Mouse (Mus musculus) megakaryocyte-erythroid progenitor cell, adult 5-6 weeks (primary cell): ENCODE results near the gene Rbak. TPM values are rescaled to one million over a fixed set of nuclear protein-coding genes. Genes with fewer than 3 reads are reported as not detected.
"Not testable (repeated sequence)": the region's sequence is repeated elsewhere in the genome, so short reads cannot be mapped to it uniquely, and the experiment has no call there.

Experiments
- ATAC-seq: replicated peaks from 2 replicates; pipeline ENCODE4 v1.8.0; 2016; ENCODE audit warnings: mild to moderate bottlenecking, inconsistent platforms; ENCODE audit not compliant: severe bottlenecking, poor library complexity, low FRiP score, low TSS enrichment
- total RNA-seq, 2 experiments: library from RNA; stranded (forward) in 1 of 2; stranded (reverse) in 1 of 2; fragments of 200-1000, 215-1000 nt in 1 of 2; fragments of >200 nt in 1 of 2; fragmentation: Nextera tagmentation in 1 of 2; gene quantifications; 2 replicates each; pipeline ENCODE4 v1.2.3; 2014 to 2017

Gene Rbak
- total RNA-seq (2014; fragmentation: Nextera tagmentation) (8.4 and 12.6 TPM in 2 replicates), total RNA-seq (2017) (5.6 and 8.5 TPM in 2 replicates)

DNA sequence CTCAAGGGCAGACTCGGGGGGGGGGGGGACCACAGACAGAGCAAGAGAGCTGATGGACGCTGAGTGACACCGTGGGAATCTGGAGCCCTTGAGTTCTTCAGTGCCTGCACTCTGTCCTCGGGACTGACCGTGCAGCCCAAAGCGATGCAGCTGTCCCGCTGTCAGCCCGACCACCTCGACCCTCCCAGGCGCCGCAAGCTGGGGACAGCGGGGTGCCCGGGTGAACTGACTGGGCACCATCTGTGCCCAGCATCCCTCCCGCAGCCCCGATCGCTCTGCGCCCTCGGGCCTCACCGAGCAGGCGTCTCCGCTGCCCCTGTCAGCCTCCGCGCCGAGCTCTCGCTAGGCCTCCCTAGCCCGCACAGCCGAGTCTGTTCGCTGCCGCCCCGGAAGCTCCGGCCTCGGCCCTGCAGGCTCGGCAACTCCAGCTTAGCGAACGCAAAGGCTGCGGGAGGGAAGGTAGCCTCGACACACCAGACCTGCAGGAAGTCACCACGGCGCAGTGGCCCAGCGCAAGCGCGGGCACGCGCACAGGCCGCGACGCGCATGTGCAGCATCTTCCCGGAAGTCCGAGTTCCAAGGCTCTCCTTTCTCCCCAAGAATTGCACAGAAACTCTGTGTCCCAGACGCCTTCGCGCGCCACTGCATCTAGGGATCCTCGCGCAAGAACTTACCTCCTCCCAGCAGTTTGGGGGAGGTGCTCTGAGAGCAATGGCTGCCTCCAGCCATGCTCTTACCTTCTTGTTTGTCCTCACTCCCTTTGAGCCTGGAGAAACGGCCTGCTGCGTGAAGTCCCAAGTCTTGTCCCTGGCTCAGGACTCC is at the start of gene Rbak, which contains the start of gene Spdye4b:
Gene Rbak, minus strand, starts transcription at position 521 of the 822 bp plus-strand sequence.
Gene Spdye4b, plus strand, starts transcription at position 763 of the 822 bp plus-strand sequence.
- peak; percentile 94 for ATAC-seq

DNA sequence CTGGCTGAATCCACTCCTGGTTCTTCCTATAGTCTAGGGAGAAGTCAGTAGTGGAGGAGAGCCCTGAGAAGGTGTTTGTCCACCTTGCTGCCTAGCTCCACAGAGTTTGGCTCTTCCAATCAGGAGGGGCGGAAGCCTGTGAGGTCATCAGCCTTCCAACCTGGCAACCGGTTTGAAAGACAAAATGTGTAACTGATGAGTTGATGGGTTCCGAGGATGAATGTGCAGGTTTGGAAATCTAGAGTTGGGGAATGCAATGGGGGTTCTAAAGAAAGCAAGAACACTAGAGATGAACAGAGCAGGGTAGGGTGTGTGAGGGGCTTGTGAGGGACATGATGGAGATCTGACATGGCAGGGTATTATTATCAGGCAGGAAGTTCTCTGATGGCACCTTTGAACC is 46.2 kb upstream of the Rbak start, which contains the start of gene Spdye4a:
Gene Spdye4a, minus strand, starts transcription at position 101 of the 400 bp plus-strand sequence.
- ATAC-seq = no peak

DNA sequence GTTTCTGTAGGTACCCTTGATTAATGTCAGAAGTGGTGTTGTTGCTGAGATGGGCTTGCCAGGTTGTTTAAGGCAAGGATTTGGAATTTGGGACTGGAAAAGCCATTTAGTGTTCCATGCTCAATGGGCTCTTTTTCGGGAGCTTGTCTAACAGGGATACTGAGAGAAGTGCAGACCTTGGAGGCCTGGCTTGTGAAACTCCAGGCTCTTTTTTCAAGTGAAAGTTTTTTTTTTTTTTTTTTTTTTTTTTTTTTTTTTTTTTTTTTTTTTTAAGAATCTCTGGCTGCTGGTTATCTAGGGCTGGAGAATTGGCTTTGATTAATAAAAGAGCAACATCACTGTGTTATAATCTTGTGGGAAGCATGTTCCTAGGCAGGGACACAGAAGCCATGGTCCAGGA is 41.7 kb upstream of the Rbak start:
- no peak for ATAC-seq

DNA sequence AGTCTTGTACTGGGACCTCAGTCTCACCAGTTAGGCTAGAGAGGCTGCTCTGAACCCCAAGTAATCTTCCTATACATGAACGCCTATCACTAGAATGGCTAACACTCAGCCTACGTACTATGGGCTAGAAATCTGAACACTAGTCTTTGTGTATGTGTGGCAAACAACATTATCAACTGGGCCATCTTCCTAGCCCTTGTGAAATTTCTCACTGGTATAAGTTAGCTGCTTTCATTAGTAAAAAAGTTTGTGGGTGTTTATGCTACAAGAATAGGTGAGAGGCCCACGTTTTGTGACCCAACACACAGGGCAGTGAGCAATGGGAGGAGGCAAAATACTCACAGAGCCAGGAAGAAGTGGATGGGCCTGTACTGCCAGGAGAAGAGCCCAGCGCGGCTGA is 40.4 kb upstream of the Rbak start:
- ATAC-seq = no peak

DNA sequence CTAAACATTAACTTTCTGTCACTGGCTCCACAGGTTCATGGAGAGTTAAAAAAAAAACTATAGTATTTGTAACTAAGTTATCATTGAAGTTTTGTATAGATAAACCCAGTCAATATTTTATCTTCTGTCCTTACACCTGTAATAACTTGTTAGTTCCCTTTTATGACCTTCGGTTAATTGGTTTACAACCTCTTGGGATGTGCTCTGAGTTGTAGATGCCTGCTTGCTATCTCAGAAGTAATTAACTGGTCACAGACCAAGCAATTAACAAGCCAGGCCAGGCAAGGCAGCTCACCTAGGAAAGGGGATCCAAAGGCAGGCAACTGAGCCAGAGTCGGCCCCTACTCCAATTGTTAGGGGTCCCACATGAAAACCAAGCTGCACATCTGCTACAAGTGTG is 33.3 kb upstream of the Rbak start:
- ATAC-seq = no peak

DNA sequence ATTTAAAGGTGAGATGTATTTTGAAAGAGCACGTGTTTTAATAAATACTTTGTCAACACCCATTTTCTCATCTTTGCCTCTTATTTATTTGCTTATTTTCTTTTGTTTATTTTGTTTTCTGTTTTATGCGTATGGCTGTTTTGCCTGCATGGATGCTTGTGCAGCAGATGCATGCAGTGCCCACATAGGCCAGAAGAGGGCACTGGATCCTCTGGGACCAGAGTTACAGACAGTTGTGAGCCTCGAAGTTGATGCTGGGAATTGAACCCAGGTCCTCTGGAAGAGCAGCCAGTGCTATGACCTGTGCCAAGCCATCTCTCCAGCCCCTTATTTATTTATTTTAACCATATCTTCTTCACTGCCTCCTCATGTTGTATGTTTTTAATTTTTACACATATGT is 24.4 kb upstream of the Rbak start:
- no peak for ATAC-seq

DNA sequence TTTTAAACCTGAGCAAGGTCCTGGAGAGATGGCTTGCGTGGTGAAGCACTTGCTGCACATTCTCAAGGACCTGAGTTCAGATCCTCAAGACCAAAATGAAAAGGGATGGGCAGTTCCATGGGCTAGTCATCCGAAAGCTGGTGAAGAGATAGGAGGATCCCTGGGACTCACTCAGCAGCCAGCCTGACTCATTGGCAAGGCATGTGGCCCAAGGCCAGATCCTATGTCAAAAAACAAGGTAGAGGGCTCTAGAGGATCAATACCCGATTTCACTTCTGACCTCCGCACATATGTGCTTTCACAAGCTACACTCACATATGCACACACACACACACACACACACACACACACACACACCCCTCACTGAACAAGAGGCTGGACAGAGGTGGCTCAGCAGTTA is 15.9 kb upstream of the Rbak start:
- ATAC-seq = no peak

DNA sequence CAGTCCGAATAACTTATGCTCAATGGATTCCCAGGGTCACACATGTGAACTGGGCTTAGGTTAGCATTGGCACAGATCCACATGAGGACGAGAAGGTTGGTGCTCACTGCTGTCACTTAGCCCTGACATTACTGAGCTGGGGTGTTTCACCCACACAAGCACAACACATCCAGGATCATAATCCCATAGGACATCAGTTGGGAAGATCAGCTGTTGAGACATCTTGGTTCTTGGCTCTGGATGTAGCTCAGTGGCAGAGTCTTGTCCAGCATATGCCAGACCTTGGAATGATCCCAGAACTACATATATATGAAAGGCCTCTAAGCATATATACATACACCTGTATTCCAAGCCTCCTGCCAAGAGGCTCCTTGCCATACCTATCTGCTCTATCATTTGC is 14.6 kb upstream of the Rbak start:
- ATAC-seq = no peak

DNA sequence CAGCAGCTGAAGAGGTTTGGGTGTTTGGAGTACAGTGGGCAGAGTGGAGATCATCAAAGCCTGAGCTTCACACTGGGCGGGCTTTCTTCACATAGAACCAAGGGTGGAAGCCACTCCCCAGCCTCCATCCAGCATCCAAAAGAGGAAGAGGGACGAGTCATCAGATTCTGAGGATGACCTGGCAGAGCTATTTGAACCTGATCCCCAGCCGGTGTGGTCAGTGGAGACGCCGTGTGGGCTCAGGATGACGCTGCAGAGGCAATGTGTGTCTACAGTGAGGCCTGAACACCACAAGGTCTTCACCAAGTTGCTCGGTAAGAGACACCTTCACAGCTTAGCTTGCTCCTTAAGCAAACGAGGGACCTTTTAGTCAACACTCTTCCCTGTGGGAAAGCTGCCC is 14.2 kb upstream of the Rbak start:
- ATAC-seq = not testable (repeated sequence)

DNA sequence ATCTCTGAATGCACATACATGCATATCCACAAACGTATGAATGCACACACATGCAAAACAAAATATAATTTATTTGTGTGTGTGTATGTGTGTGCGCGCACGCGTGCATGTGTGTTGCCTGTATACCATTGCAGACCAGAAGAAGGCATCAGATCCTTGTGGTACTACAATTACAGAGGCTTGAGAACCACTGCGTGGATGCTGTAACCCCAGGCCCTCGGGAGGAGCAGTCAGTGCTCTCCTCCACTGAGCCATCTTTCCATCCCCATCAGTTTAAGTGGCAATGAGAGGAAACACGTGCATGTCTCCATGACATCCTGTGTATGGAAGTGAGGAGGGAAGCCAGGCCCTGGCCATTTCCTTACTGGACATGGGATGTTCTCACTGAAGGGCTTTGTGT is 12.2 kb upstream of the Rbak start:
- ATAC-seq = no peak

DNA sequence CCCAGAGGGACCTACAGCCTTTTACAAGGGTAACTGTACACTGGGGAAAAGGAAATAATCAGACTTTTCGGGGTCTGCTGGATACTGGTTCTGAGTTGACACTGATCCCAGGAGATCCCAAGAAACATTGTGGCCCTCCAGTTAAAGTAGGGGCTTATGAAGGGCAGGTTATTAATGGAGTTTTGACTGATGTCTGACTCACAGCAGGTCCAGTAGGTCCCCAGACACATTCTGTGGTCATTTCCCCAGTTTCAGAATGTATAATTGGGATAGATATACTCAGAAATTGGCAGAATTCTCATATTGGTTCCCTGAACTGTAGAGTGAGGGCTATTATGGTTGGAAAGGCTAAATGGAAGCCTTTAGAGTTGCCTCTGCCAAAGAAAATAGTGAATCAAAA is 7.4 kb upstream of the Rbak start:
- not testable (repeated sequence) for ATAC-seq

DNA sequence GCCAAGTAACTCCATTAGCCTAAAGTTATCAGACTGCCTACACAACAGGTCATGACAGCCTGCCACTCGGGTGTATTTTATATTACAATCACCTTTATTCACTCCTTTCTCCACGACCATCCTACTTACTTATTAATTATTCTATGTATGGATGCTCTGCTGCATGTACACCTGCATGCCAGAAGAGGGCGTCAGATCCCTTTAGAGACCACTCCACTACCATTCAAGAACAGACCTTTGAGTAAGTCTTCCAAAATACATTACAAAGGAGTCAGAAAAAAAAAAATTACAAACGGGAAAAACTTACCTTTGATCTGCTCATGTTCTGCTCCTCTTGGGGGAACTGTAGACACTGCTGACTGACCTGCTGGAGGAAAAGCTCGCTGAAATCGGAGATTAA is 1.4 kb downstream of the Rbak start:
- no peak for ATAC-seq

DNA sequence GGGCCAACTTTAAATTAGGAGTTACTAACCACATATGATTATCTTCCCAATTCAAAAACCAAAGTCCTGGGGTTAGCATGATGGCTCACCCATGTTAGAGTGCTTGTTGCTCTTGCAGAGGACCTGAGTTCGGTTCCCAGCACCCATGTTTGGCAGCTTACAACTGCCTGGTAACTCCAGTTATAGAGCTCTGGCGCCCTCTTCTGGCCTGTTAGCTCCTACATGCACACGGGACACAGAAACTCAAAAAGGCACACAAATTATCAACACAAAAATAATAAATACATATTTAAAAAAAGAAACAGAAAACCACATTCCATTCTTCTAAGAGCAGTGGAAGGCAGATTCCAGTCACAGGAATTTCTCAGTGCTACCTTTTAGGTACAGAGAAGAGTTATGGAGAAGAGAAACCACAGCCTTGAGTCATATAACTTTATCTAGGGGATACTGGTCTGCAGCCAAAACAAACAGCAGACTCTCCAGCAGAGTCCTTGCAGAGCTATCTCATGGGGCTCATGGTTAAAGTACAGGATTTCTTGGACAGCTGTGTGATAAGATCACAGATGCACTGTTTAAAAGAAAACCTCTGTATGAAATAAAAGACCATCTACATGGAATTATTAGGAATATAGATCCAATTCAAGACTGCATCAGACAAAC is 2.9 kb downstream of the Rbak start:
- no peak for ATAC-seq

DNA sequence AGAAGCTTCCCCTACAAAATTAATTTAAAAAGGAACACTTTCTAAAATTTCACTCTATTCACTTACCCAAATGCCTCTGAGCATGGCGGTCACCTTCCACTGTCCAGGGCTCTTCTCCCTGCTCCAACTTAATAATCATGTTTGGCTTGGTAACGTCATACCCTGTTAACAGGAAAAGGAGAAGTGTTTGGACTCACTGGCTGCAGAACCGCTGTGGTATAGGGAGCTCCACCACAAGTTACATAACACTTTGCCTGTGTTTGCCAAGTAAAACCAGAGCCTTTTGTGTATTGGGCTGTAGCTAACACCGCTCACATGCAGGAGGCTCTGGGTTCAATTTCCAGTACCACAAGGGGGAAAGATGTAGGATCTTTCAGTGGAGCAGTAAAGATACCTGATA is 4.6 kb downstream of the Rbak start:
- ATAC-seq = no peak

DNA sequence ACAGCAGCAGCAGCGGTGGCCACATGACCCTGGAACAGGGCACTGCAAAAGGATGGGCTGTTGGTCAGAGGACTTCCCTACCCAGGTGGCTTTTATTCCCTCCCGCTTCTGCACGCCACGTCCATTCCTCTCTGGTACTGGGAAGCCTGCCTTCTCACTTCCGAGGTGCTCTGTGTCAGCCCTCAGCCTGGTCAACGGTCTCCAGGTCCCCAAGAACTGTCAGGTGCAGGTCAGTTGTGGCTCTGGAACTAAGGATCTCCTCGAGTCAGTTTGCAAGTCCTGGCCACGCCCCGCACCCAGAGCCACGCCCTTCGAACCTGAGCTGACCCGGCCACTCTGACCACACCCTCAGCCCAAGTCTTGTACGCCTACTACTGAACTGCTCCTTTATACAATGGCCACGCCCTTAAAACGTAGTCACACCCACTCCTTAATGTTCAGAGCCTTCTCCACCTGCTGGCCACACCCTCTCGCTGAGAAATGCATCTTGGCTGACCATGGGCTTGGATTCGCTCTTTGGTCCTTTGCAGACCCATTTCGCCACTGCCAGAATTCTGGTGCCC is 15.0 kb downstream of the Rbak start:
- peak; percentile 88 for ATAC-seq

DNA sequence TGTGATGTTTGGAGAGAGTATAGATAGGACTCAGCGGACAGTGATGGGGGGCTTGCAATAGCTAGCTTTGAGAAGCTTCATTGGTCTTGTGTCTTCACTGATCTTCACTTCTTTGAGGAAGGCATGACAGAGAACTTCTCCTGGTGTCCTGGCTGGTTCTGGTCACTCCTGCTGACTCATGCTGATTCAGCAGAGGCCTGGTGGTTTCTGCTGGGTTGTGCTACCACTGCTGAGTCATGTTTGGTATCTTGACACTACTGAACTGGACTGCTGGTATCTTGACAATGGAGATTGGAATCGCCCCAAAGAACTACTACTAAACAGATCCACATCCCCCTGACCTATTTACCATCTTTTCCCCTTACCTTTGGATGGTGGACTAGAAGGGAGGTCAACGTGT is 25.0 kb downstream of the Rbak start:
- no peak for ATAC-seq

DNA sequence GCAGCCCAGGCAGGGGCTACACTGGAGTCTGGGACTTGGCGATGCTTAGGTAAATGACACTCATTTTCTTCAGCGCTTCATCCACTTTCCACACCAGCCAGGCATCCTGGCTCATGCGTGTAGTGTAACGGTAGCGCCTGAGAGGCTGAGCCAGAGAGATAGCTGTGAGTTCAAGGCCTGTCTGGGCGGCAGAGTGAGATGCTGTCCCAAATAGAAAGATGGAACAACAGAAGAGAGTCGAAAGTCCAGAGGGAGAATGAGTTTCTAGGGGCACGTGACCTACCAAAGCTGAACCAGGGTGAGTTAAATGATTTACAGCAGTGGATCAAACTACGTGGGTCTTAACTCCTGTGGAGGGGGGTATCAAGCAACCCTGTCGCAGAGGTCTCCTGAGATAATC is 26.8 kb downstream of the Rbak start:
- no peak for ATAC-seq

DNA sequence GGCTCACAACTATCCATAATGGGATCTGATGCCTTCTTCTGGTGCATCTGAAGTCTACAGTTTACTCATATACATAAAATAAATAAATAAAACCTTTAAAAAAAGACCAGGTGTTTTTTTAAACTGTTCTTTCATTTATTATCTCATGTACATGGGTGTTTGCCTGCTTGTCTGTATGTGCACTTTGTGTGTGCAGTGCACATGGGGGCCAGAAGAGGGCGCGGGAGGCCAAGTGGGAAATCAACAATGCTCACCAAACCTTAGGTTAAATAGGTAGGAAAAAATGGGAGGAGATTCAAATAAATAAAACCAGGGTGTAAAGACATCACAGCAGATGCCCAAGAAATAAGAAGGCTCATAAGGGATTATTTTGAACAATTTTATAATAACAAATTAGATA is 30.5 kb downstream of the Rbak start:
- no peak for ATAC-seq

DNA sequence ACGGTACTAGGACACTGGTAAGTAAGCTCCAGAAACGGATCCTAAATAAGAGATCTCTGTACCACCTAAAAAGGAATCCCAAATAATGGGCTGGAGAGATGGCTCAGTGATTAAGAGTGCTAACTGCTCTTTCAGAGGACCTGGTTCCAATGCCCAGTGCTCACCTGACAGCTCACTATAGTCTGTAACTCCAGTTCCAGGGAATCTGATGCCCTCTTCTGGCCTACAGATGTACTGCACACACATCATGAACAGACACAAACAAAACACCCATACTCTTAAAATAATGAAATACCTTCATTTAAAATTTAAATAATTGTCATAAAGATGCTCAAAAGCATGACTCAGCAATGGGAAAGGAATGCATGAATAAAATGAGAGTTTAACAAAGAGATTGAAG is 31.0 kb downstream of the Rbak start:
- no peak for ATAC-seq

DNA sequence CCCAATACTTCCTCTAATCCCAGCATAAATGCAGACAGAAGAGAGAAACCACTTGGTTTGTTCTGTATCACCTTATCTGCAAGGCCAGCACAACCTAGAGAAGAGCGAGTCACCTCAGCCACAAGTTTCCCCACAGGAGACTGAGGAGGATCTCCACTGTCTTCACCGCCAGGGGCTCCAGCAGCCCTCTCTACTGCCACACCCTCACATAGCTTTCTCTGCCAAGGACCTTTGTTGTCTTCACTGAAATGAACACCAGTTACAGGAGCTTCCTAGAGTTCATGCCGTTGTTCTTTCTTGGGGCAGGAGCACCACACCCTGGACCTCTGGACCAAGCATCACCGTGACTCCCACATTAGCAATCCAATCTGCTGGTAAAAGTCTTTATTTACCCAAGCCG is 31.9 kb downstream of the Rbak start:
- ATAC-seq = no peak

DNA sequence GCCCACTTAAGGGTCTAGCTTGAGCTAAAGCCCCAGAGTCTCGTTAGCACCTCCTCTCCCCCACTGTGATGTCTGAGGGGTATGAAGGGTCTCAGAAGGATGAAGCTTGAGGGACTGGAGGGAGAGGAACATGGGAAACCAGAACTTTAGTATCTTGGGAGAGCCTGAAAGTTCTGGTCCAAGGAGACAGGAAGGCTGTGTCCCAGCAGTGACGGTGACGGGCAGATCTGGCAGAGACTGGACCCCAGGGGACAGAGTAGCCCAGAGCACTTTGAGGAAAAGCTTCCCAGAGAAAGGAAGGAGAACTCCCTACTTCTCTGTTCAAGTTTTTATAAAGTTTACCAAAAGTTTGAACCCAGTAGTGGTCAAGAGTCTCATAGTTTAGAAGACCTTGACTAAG is 33.1 kb downstream of the Rbak start, which contains the start of gene Olfr718-ps1:
Gene Olfr718-ps1, minus strand, starts transcription at position 101 of the 400 bp plus-strand sequence.
- no peak for ATAC-seq
